In genomic region chr16:72747696-72748095, GRCm38 (mm10) we compare ENCODE assay signal across 19 mouse cellular contexts.
A peak's percentile ranks its signal among the peaks of the same experiment; 100 is the strongest.
DNase-seq lines count a peak whose midpoint lies in the region; ATAC-seq lines count a peak whose summit lies in the region.
"Had no signal": no experiment of that assay in that cellular context is flagged by ENCODE, and none has a peak within 500 bp of the region (broad histone marks: within the 10 kb centered on the region; RNA-seq: fewer than 3 reads in every experiment).

No protein-coding gene starts in this region.

- no peak for ATAC-seq in embryonic facial prominence, embryonic 11.5 days (replicated peaks; ENCODE audit: insufficient number of reproducible peaks, low FRiP score, low TSS enrichment, low read depth)
- no peak for ATAC-seq in midbrain, embryonic 11.5 days (ENCODE audit: low FRiP score)
- no peak for ATAC-seq in midbrain, embryonic 13.5 days
- no peak for ATAC-seq in neural tube, embryonic 13.5 days (ENCODE audit: low read depth)
- ATAC-seq: forebrain, embryonic 15.5 days; intestine, embryonic 15.5 days had no signal

- H3K27ac ChIP-seq in embryonic facial prominence, embryonic 11.5 days (replicated peaks; ENCODE audit: low read depth, low read length): no peak overlapping the region
- H3K27ac ChIP-seq in embryonic facial prominence, embryonic 10.5 days (replicated peaks): no peak overlapping the region
- H3K27ac ChIP-seq in midbrain, embryonic 11.5 days (ENCODE audit: low read depth, low read length): no peak overlapping the region
- no peak overlapping the region for H3K27ac ChIP-seq in midbrain, embryonic 13.5 days
- H3K27ac ChIP-seq in neural tube, embryonic 13.5 days (replicated peaks): 0 out of 2 replicates have a peak overlapping the region, but pooled peaks have one; percentile 14
- H3K27ac ChIP-seq: forebrain, embryonic 15.5 days; heart, embryonic 10.5 days; intestine, embryonic 15.5 days had no signal

- no peak overlapping the region for H3K4me3 ChIP-seq in embryonic facial prominence, embryonic 11.5 days (ENCODE audit: low read depth, low read length)
- H3K4me3 ChIP-seq in embryonic facial prominence, embryonic 10.5 days: no peak overlapping the region
- no peak overlapping the region for H3K4me3 ChIP-seq in midbrain, embryonic 11.5 days (ENCODE audit: low read depth, low read length)
- no peak overlapping the region for H3K4me3 ChIP-seq in midbrain, embryonic 13.5 days (replicated peaks)
- H3K4me3 ChIP-seq in neural tube, embryonic 13.5 days: no peak overlapping the region
- H3K4me3 ChIP-seq: forebrain, embryonic 15.5 days; heart, embryonic 10.5 days; intestine, embryonic 15.5 days had no signal

- no peaks in the 10 kb centered on the region for H3K9me3 ChIP-seq in embryonic facial prominence, embryonic 11.5 days (replicated peaks; ENCODE audit: control insufficient read depth, low read length)
- H3K9me3 ChIP-seq in embryonic facial prominence, embryonic 10.5 days: peaks cover 9% of the 10 kb centered on the region
- no peaks in the 10 kb centered on the region; the same call in 1 of the 2 replicates for H3K9me3 ChIP-seq in midbrain, embryonic 11.5 days (ENCODE audit: control insufficient read depth, low read length)
- H3K9me3 ChIP-seq in midbrain, embryonic 13.5 days: no peaks in the 10 kb centered on the region; the same call in 1 of the 2 replicates
- 0 out of 2 replicates have a peak, but pooled peaks cover 5% of the 10 kb centered on the region for H3K9me3 ChIP-seq in neural tube, embryonic 13.5 days
- H3K9me3 ChIP-seq: forebrain, embryonic 15.5 days; intestine, embryonic 15.5 days had no signal

- 47% methylated on average over 5 of the region's 5 CpGs for WGBS in embryonic facial prominence, embryonic 11.5 days
- WGBS in embryonic facial prominence, embryonic 10.5 days: 57% methylated on average over 5 of the region's 5 CpGs
- WGBS in midbrain, embryonic 11.5 days: 78% methylated on average over 5 of the region's 5 CpGs
- WGBS in midbrain, embryonic 13.5 days: 57% methylated on average over 5 of the region's 5 CpGs
- 55% methylated on average over 5 of the region's 5 CpGs for WGBS in neural tube, embryonic 13.5 days

- H3K4me2 ChIP-seq in embryonic facial prominence, embryonic 11.5 days (ENCODE audit: low read depth, low read length): no peak overlapping the region
- no peak overlapping the region for H3K4me2 ChIP-seq in midbrain, embryonic 11.5 days
- H3K4me2 ChIP-seq in midbrain, embryonic 13.5 days (replicated peaks): no peak overlapping the region
- no peak overlapping the region for H3K4me2 ChIP-seq in neural tube, embryonic 13.5 days
- H3K4me2 ChIP-seq: forebrain, embryonic 15.5 days; intestine, embryonic 15.5 days had no signal

- H3K9ac ChIP-seq in embryonic facial prominence, embryonic 11.5 days (replicated peaks; ENCODE audit: low read length): no peak overlapping the region
- H3K9ac ChIP-seq in midbrain, embryonic 11.5 days (ENCODE audit: low read length): no peak overlapping the region
- no peak overlapping the region for H3K9ac ChIP-seq in midbrain, embryonic 13.5 days (replicated peaks)
- H3K9ac ChIP-seq in neural tube, embryonic 13.5 days: no peak overlapping the region
- H3K9ac ChIP-seq: forebrain, embryonic 15.5 days; intestine, embryonic 15.5 days had no signal

- H3K36me3 ChIP-seq in embryonic facial prominence, embryonic 11.5 days (replicated peaks; ENCODE audit: control insufficient read depth, insufficient read depth, low read depth, low read length): peaks cover 2% of the 10 kb centered on the region; the same call in 1 of the 2 replicates
- peaks cover 28% of the 10 kb centered on the region for H3K36me3 ChIP-seq in embryonic facial prominence, embryonic 10.5 days (replicated peaks)
- H3K36me3 ChIP-seq in midbrain, embryonic 11.5 days (ENCODE audit: control insufficient read depth, insufficient read depth, low read length): peaks cover 7% of the 10 kb centered on the region; the same call in 1 of the 2 replicates
- peaks cover 14% of the 10 kb centered on the region for H3K36me3 ChIP-seq in midbrain, embryonic 13.5 days
- peaks cover 10% of the 10 kb centered on the region for H3K36me3 ChIP-seq in neural tube, embryonic 13.5 days
- H3K36me3 ChIP-seq: intestine, embryonic 15.5 days had no signal

- DNase-seq in embryonic facial prominence, embryonic 11.5 days (ENCODE audit: low spot score): peak; percentile 27
- no peak for DNase-seq in embryonic facial prominence, embryonic 10.5 days (ENCODE audit: low spot score)
- peak; percentile 79 for DNase-seq in midbrain, embryonic 11.5 days (ENCODE audit: low spot score, missing footprints)
- no peak for DNase-seq in neural tube, embryonic 10.5 days (ENCODE audit: extremely low spot score, low spot score)
- DNase-seq in gastrocnemius, postnatal 4 days (ENCODE audit: low spot score in 2 of 2): no peak
- DNase-seq: adrenal gland, adult 2 months; adrenal gland, postnatal 25 days; cerebellum, adult 18-20 months; cerebellum, postnatal 25 days; gastrocnemius, postnatal 36 days; heart, adult 18-20 months; heart, postnatal 10 days; heart, postnatal 4 days; kidney, adult 18-20 months had no signal

- no peaks in the 10 kb centered on the region for H3K27me3 ChIP-seq in embryonic facial prominence, embryonic 11.5 days (ENCODE audit: control insufficient read depth, insufficient read depth, low read length)
- no peaks in the 10 kb centered on the region for H3K27me3 ChIP-seq in embryonic facial prominence, embryonic 10.5 days (replicated peaks; ENCODE audit: low read depth, poor library complexity, severe bottlenecking)
- no peaks in the 10 kb centered on the region for H3K27me3 ChIP-seq in midbrain, embryonic 11.5 days (ENCODE audit: control insufficient read depth, insufficient read depth, low read length)
- H3K27me3 ChIP-seq in midbrain, embryonic 13.5 days: no peaks in the 10 kb centered on the region
- H3K27me3 ChIP-seq in neural tube, embryonic 13.5 days: no peaks in the 10 kb centered on the region
- H3K27me3 ChIP-seq: forebrain, embryonic 15.5 days; intestine, embryonic 15.5 days had no signal

- H3K4me1 ChIP-seq in embryonic facial prominence, embryonic 11.5 days (ENCODE audit: control insufficient read depth, insufficient read depth, low read length): no peaks in the 10 kb centered on the region
- H3K4me1 ChIP-seq in embryonic facial prominence, embryonic 10.5 days: peaks cover 24% of the 10 kb centered on the region
- H3K4me1 ChIP-seq in midbrain, embryonic 11.5 days (ENCODE audit: control insufficient read depth, insufficient read depth, low read length): no peaks in the 10 kb centered on the region
- peaks cover 8% of the 10 kb centered on the region for H3K4me1 ChIP-seq in midbrain, embryonic 13.5 days (replicated peaks)
- H3K4me1 ChIP-seq in neural tube, embryonic 13.5 days (replicated peaks): peaks cover 8% of the 10 kb centered on the region
- H3K4me1 ChIP-seq: forebrain, embryonic 15.5 days; heart, embryonic 10.5 days; intestine, embryonic 15.5 days had no signal

Comparison
In these comparisons a context has a peak if more than half of its experiments do, and no peak if none do; other contexts are left out.
1. DNase-seq: peak in embryonic facial prominence, embryonic 11.5 days (single experiment) and midbrain, embryonic 11.5 days (single experiment); none in embryonic facial prominence, embryonic 10.5 days (single experiment), neural tube, embryonic 10.5 days (single experiment) and gastrocnemius, postnatal 4 days (0 of 2).